Mouse (Mus musculus) small intestine, adult 2 months (tissue): ENCODE measurements around the gene As3mt. TPM values are rescaled to one million over a fixed set of nuclear protein-coding genes. Genes with fewer than 3 reads are reported as not detected.
A peak's percentile ranks its signal among the peaks of the same experiment; 100 is the strongest.
"Not testable (repeated sequence)": the region's sequence is repeated elsewhere in the genome, so short reads cannot be mapped to it uniquely, and the experiment has no call there.

Experiments
- H3K27ac ChIP-seq: fragments of 200-500 bp; 2 replicates; pipeline ENCODE4 v1.5.1; 2012; ENCODE audit warnings: low read depth, low read length, control low read depth, inconsistent platforms; ENCODE audit not compliant: insufficient read depth
- H3K27me3 ChIP-seq: fragments of 200-500 bp; 2 replicates; pipeline ENCODE4 v1.6.1; 2012; ENCODE audit warnings: mild to moderate bottlenecking, moderate library complexity, low read length, inconsistent platforms; ENCODE audit not compliant: control insufficient read depth, insufficient read depth
- H3K36me3 ChIP-seq: fragments of 200-500 bp; 2 replicates; pipeline ENCODE4 v1.6.1; 2012; ENCODE audit warnings: mild to moderate bottlenecking, low read length, control low read depth, inconsistent platforms; ENCODE audit not compliant: control insufficient read depth, insufficient read depth
- H3K4me1 ChIP-seq: fragments of 200-500 bp; 2 replicates; pipeline ENCODE4 v1.6.1; 2012; ENCODE audit warnings: low read length, inconsistent platforms, mixed read lengths; ENCODE audit not compliant: control insufficient read depth, insufficient read depth, insufficient read length
- H3K4me3 ChIP-seq: fragments of 200-500 bp; 2 replicates; pipeline ENCODE4 v1.5.1; 2012; ENCODE audit warnings: low read depth, mild to moderate bottlenecking, control low read depth, inconsistent platforms, low read length, moderate library complexity
- CTCF ChIP-seq: fragments of 200-500 bp; IDR thresholded peaks from 2 replicates; pipeline ENCODE4 v1.5.1; 2012; ENCODE audit warnings: low read depth, mild to moderate bottlenecking, control low read depth, inconsistent platforms, low read length, moderate library complexity, mixed read lengths; ENCODE audit not compliant: insufficient replicate concordance, insufficient read length; ENCODE audit errors: extremely low read depth
- POLR2A ChIP-seq: fragments of 200-500 bp; IDR thresholded peaks from 2 replicates; pipeline ENCODE4 v1.6.1; 2012; ENCODE audit warnings: low read depth, mild to moderate bottlenecking, control low read depth, inconsistent platforms, low read length, moderate library complexity
- WGBS: fragments of 180-500 bp; shearing (Covaris S2); methylation state at CpG from one replicate; pipeline ENCODE4 v1.1.7; 2018; 5-methylcytosine and 5-hydroxymethylcytosine counted together
- polyA plus RNA-seq: library from polyadenylated mRNA; depleted of rRNA; stranded (reverse); fragments of >200 nt; gene quantifications from 2 replicates; pipeline ENCODE4 v1.2.3, GENCODE M21; 2012

The As3mt gene
- polyA plus RNA-seq, 1 experiment: 10.3 TPM

DNA sequence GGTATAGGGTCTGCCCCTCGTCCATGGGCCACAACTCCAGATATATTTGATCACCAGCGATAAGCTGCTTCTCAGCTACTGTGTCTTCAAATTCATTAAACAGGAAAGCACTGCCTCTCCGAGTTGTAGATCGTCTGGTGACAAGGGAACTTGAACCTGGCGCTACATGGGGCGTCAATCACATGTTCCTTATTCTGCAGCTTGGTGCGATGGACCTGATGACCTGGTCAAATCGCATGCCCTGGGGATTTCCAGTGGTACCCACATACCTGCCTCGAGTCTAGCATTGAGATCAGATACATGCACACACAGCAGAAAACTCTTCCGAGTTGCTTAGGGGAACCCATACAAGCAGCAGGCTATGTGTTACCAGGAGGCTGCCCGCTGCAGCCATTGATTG lies 62.5 kb downstream of the As3mt start:
- TF ChIP-seq POLR2A (no peak), CTCF (no peak)
- Histone ChIP-seq H3K36me3 (no peaks in the 10 kb centered on the region), H3K4me1 (no peaks in the 10 kb centered on the region), H3K27me3 (no peaks in the 10 kb centered on the region), H3K4me3 (no peak overlapping the region), H3K27ac (no peak overlapping the region)
- 90% methylated on average over 11 of the region's 11 CpGs for WGBS

- no peaks in the 10 kb centered on the region for H3K27me3 ChIP-seq
- no peaks in the 10 kb centered on the region for H3K4me1 ChIP-seq
- WGBS: 87% methylated on average over 6 of the region's 6 CpGs
- no peak overlapping the region for H3K27ac ChIP-seq
- H3K4me3 ChIP-seq: no peak overlapping the region
- no peaks in the 10 kb centered on the region for H3K36me3 ChIP-seq
- TF ChIP-seq CTCF (no peak), POLR2A (no peak)
These were observed 64.5 kb downstream of the As3mt start for GRCm38 (mm10) chr19:46771801-46772200.

DNA sequence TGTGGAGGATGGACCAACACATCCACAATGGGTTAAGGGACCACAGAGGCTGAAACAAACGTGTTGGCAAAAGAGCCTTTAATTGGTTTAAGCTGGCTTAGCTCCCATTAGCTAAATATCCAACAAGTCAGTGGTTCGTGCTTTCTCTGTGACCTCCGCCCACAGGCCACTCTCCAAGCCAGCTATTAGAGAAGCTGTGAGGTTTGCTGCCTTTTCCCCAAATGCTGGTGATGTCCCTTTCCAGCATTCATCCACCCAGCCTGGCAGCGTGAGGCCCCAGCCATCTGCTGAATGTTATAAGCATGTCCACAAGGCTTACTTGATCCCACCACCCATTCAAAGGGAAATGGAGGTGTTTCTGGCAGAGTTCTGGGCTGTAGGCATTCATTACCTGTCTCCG lies 69.1 kb downstream of the As3mt start:
- H3K36me3 ChIP-seq: no peaks in the 10 kb centered on the region
- H3K27me3 ChIP-seq: no peaks in the 10 kb centered on the region
- H3K4me3 ChIP-seq: no peak overlapping the region
- no peaks in the 10 kb centered on the region for H3K4me1 ChIP-seq
- no peak for TF ChIP-seq CTCF
- 66% methylated on average over 5 of the region's 5 CpGs for WGBS
- H3K27ac ChIP-seq: no peak overlapping the region

GRCm38 (mm10) chr19:46776850-46777249 lies 69.6 kb downstream of the As3mt start:
- H3K27ac ChIP-seq: no peak overlapping the region
- H3K27me3 ChIP-seq: no peaks in the 10 kb centered on the region
- H3K36me3 ChIP-seq: no peaks in the 10 kb centered on the region
- 90% methylated on average over 3 of the region's 3 CpGs for WGBS
- H3K4me1 ChIP-seq: no peaks in the 10 kb centered on the region
- H3K4me3 ChIP-seq: no peak overlapping the region
- TF ChIP-seq POLR2A (no peak), CTCF (no peak)

DNA sequence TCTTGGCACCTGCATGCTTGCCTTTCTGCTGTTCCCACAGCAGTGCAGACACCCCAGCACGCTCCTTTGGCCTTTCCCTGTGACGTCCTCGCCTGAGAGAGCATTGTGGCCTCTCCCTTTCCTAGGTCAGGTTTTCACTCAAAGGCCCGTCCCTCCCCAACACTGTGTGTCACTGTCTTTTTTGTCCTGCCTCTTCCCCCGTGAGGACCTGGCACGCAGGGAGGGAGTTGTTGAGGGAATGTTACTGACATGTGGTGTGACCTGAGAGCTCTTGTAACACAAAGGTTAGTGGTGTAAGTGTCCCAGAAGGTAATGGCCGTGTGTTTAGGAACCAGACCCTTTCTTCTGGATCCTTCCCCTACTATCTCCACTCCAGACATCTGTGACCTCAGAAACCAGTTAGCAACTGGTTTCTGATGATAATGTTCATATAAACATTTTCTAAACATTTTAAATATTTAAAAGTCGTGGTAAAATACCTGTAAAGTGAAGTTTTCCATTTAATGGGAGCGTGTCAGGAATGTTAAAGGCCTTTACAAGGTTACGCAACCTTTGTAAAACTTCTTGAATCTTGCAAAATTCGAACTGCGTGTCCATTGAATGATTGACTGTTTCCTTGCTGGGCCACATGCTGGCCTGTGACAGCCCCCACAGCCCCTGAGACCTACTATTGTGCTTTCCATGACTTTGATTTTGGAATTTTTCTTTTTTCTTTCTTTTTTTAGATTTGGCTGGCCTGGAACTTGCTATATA lies 70.8 kb downstream of the As3mt start:
- 79% methylated on average over 12 of the region's 12 CpGs for WGBS
- Histone ChIP-seq H3K27ac (no peak overlapping the region), H3K27me3 (no peaks in the 10 kb centered on the region), H3K4me3 (no peak overlapping the region), H3K4me1 (no peaks in the 10 kb centered on the region), H3K36me3 (no peaks in the 10 kb centered on the region)
- TF ChIP-seq CTCF (no peak), POLR2A (no peak)

DNA sequence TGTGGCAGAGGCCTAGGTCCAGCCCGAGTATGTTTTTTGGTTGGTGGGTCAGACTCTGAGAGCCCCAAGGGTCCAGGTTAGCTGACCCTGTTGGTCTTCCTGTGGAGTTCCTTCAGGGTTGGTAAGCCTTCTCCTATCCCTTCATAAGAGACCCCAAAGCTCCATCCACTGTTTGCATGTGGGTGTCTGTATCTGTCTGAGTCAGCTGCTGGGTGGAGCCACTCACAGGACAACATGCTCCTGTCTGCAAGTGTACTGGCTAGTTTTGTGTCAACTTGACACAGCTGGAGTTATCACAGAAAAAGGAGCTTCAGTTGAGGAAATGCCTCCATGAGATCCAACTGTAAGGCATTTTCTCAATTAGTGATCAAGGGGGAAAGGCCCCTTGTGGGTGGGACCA lies 71.9 kb downstream of the As3mt start:
- H3K4me3 ChIP-seq, H3K36me3 ChIP-seq: not testable (repeated sequence)
- WGBS: 80% methylated on average over 1 of the region's 1 CpGs

GRCm38 (mm10) chr19:46784038-46784437 lies 76.8 kb downstream of the As3mt start:
- Histone ChIP-seq H3K27me3 (no peaks in the 10 kb centered on the region), H3K4me3 (peak overlapping the region; percentile 11; the same call in 1 of the 2 replicates), H3K36me3 (no peaks in the 10 kb centered on the region), H3K4me1 (peaks cover 5% of the 10 kb centered on the region; the same call in 1 of the 2 replicates), H3K27ac (peak overlapping the region; percentile 75)
- 36% methylated on average over 5 of the region's 5 CpGs for WGBS
- TF ChIP-seq POLR2A (no peak), CTCF (no peak)

More for the DNA sequence above, 71.9 kb downstream of the As3mt start:
- H3K27ac ChIP-seq, H3K27me3 ChIP-seq, H3K4me1 ChIP-seq: not testable (repeated sequence)
